Mouse (Mus musculus) heart, embryonic 13.5 days (tissue): ENCODE data around the gene Gfod2. TPM values are rescaled to one million over a fixed set of nuclear protein-coding genes. Genes with fewer than 3 reads are reported as not detected.

ENCODE experiments used
- ATAC-seq: fragments of 200-750 bp; cut with Nextera tagmentation; 2 replicates; pipeline ENCODE4 v1.8.0; 2017; ENCODE audit warnings: moderate TSS enrichment; ENCODE audit not compliant: insufficient number of reproducible peaks, low FRiP score, low TSS enrichment; ENCODE audit errors: extremely low read depth
- H3K27ac ChIP-seq: fragments of 300-500 bp; sonication (generic); replicated peaks from 2 replicates; pipeline ENCODE4 v1.5.1; 2015; ENCODE audit warnings: moderate library complexity, mild to moderate bottlenecking, inconsistent platforms
- H3K27me3 ChIP-seq: fragments of 300-500 bp; sonication (generic); replicated peaks from 2 replicates; pipeline ENCODE4 v1.6.1; 2015; ENCODE audit warnings: mild to moderate bottlenecking, inconsistent platforms
- H3K36me3 ChIP-seq: fragments of 300-500 bp; sonication (generic); 2 replicates; pipeline ENCODE4 v1.6.1; 2015; ENCODE audit warnings: mild to moderate bottlenecking, inconsistent platforms
- H3K4me1 ChIP-seq: fragments of 300-500 bp; sonication (generic); 2 replicates; pipeline ENCODE4 v1.6.1; 2015; ENCODE audit warnings: inconsistent platforms
- H3K4me2 ChIP-seq: fragments of 300-500 bp; sonication (generic); 2 replicates; pipeline ENCODE4 v1.6.1; 2015; ENCODE audit warnings: inconsistent platforms, mild to moderate bottlenecking, moderate library complexity
- H3K4me3 ChIP-seq: fragments of 300-500 bp; sonication (generic); 2 replicates; pipeline ENCODE4 v1.5.1; 2015; ENCODE audit warnings: moderate library complexity, mild to moderate bottlenecking, inconsistent platforms
- H3K9ac ChIP-seq: fragments of 300-500 bp; sonication (generic); 2 replicates; pipeline ENCODE4 v1.6.1; 2015; ENCODE audit warnings: inconsistent platforms, mild to moderate bottlenecking, moderate library complexity
- H3K9me3 ChIP-seq: fragments of 300-500 bp; sonication (generic); 2 replicates; pipeline ENCODE4 v1.6.1; 2016; ENCODE audit warnings: inconsistent platforms
- WGBS: fragments of 180-500 bp; shearing (Covaris S2); methylation state at CpG from one replicate; pipeline ENCODE4 v1.1.7; 2015; ENCODE audit warnings: mixed read lengths; 5-methylcytosine and 5-hydroxymethylcytosine counted together
- polyA plus RNA-seq: library from polyadenylated mRNA; unstranded; fragments of >200 nt; fragmentation: Nextera tagmentation; extraction: Ambion mirVana; gene quantifications from 2 replicates; pipeline ENCODE4 v1.2.1, GENCODE M21; 2015

Gene Gfod2
- polyA plus RNA-seq, 1 experiment from 2014 or later = 12.1 TPM

DNA sequence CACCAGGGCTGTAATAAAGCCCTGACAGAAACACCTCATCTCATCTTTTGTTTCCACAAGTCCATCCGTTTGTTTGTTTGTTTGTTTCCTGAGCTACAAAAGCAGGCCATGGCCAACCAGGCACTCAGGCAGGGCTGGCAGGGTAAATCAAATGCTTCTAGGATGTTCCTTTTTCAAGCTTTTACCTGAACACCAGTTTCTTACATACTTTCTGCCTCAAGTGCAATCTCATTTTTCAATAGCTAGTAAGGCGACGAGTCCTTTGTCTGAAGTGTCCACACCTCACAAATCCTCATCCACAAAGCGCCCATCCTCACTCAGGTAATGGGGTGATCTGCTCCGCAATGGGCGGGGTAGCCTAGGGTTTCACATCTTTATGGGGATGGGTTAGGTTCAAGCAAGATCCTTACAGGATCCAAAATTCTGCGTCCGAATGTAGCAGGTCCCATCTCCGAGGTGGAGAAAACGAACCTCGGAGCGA lies 628 bp downstream of the Gfod2 start:
- Histone ChIP-seq H3K27me3 (no peaks in the 10 kb centered on the region), H3K4me1 (peaks cover 17% of the 10 kb centered on the region), H3K4me3 (peak overlapping the region; percentile 97), H3K27ac (peak overlapping the region; percentile 70), H3K4me2 (peak overlapping the region; percentile 77), H3K9me3 (no peaks in the 10 kb centered on the region), H3K36me3 (no peaks in the 10 kb centered on the region), H3K9ac (peak overlapping the region; percentile 92)
- ATAC-seq = no peak
- WGBS = 3% methylated on average over 12 of the region's 12 CpGs

- Histone ChIP-seq H3K4me2 (no peak overlapping the region), H3K27me3 (no peaks in the 10 kb centered on the region), H3K9ac (no peak overlapping the region), H3K4me1 (peaks cover 38% of the 10 kb centered on the region), H3K36me3 (no peaks in the 10 kb centered on the region), H3K27ac (no peak overlapping the region), H3K4me3 (no peak overlapping the region), H3K9me3 (no peaks in the 10 kb centered on the region)
- 70% methylated on average over 2 of the region's 2 CpGs for WGBS
- ATAC-seq = no peak
Measured at GRCm38 (mm10) chr8:105754688-105755087, 3.8 kb downstream of the Gfod2 start.

GRCm38 (mm10) chr8:105753916-105754315 lies 4.5 kb downstream of the Gfod2 start:
- WGBS = 76% methylated on average over 2 of the region's 2 CpGs
- Histone ChIP-seq H3K4me2 (no peak overlapping the region), H3K4me3 (no peak overlapping the region), H3K4me1 (peaks cover 35% of the 10 kb centered on the region), H3K9me3 (no peaks in the 10 kb centered on the region), H3K27ac (no peak overlapping the region), H3K9ac (no peak overlapping the region), H3K36me3 (no peaks in the 10 kb centered on the region), H3K27me3 (no peaks in the 10 kb centered on the region)
- ATAC-seq = no peak

DNA sequence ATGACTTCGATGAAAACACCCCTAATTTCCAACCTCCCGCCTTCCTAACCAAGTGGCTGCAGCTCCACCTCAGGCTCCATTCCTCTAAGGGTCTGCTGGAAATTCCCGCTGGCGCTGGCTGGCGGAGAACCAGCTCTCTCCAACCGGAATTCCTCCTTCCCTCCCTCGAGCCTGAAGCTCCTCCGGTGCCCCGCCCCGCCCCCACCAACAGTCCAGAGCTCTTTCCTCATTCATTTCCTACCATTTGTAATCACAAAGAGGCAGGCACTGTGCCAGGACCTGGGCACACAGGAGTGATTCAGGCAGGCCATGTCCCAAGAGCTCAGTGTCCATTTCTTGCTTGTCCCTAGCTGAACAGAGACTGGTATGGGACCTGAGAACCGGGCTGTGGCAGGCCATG lies 7.9 kb downstream of the Gfod2 start:
- Histone ChIP-seq H3K9ac (peak overlapping the region; percentile 63), H3K4me1 (peaks cover 36% of the 10 kb centered on the region)

GRCm38 (mm10) chr8:105743301-105743700 lies 15.2 kb downstream of the Gfod2 start:
- no peak overlapping the region for H3K4me2 ChIP-seq
- no peak for ATAC-seq
- no peaks in the 10 kb centered on the region; the same call in 1 of the 2 replicates for H3K36me3 ChIP-seq
- no peaks in the 10 kb centered on the region for H3K9me3 ChIP-seq
- no peak overlapping the region for H3K4me3 ChIP-seq
- H3K27ac ChIP-seq = no peak overlapping the region
- H3K4me1 ChIP-seq = peaks cover 16% of the 10 kb centered on the region
- H3K27me3 ChIP-seq = no peaks in the 10 kb centered on the region
- H3K9ac ChIP-seq = no peak overlapping the region
- WGBS = 73% methylated on average over 4 of the region's 4 CpGs

More for the DNA sequence above, 7.9 kb downstream of the Gfod2 start:
- Histone ChIP-seq H3K4me3 (peak overlapping the region; percentile 23), H3K4me2 (peak overlapping the region; percentile 57), H3K9me3 (no peaks in the 10 kb centered on the region), H3K27me3 (no peaks in the 10 kb centered on the region), H3K27ac (peak overlapping the region; percentile 80), H3K36me3 (no peaks in the 10 kb centered on the region)
- ATAC-seq = peak; percentile 65; the same call in 1 of the 2 replicates
- WGBS = 11% methylated on average over 11 of the region's 11 CpGs

GRCm38 (mm10) chr8:105739216-105739615 lies 19.2 kb downstream of the Gfod2 start:
- Histone ChIP-seq H3K9me3 (no peaks in the 10 kb centered on the region), H3K4me3 (no peak overlapping the region), H3K36me3 (0 out of 2 replicates have a peak, but pooled peaks cover 3% of the 10 kb centered on the region), H3K27ac (no peak overlapping the region), H3K27me3 (no peaks in the 10 kb centered on the region), H3K9ac (no peak overlapping the region), H3K4me2 (no peak overlapping the region), H3K4me1 (peaks cover 8% of the 10 kb centered on the region)
- no peak for ATAC-seq
- WGBS = 81% methylated on average over 5 of the region's 5 CpGs

- no peak overlapping the region for H3K4me2 ChIP-seq
- H3K9ac ChIP-seq = no peak overlapping the region
- ATAC-seq = no peak
- no peaks in the 10 kb centered on the region for H3K4me1 ChIP-seq
- H3K4me3 ChIP-seq = no peak overlapping the region
- 86% methylated on average over 5 of the region's 5 CpGs for WGBS
- H3K27ac ChIP-seq = no peak overlapping the region
- no peaks in the 10 kb centered on the region for H3K9me3 ChIP-seq
- H3K27me3 ChIP-seq = no peaks in the 10 kb centered on the region
- H3K36me3 ChIP-seq = peaks cover 9% of the 10 kb centered on the region
Measured at GRCm38 (mm10) chr8:105732186-105732585, 26.3 kb downstream of the Gfod2 start.

- no peak overlapping the region; the same call in 1 of the 2 replicates for H3K9ac ChIP-seq
- H3K27me3 ChIP-seq = no peaks in the 10 kb centered on the region
- H3K4me1 ChIP-seq = peaks cover 3% of the 10 kb centered on the region; the same call in 1 of the 2 replicates
- H3K4me3 ChIP-seq = no peak overlapping the region
- peak overlapping the region; percentile 18; the same call in 1 of the 2 replicates for H3K4me2 ChIP-seq
- H3K9me3 ChIP-seq = no peaks in the 10 kb centered on the region
- peaks cover 29% of the 10 kb centered on the region for H3K36me3 ChIP-seq
- peak; percentile 54; the same call in 1 of the 2 replicates for ATAC-seq
- WGBS = 69% methylated on average over 18 of the region's 18 CpGs
- peak overlapping the region; percentile 77 for H3K27ac ChIP-seq
Measured at GRCm38 (mm10) chr8:105727397-105728124, 30.9 kb downstream of the Gfod2 start.

- 70% methylated on average over 5 of the region's 5 CpGs for WGBS
- no peaks in the 10 kb centered on the region for H3K9me3 ChIP-seq
- H3K4me2 ChIP-seq = no peak overlapping the region
- no peak overlapping the region for H3K27ac ChIP-seq
- peaks cover 3% of the 10 kb centered on the region; the same call in 1 of the 2 replicates for H3K4me1 ChIP-seq
- no peak overlapping the region for H3K4me3 ChIP-seq
- no peaks in the 10 kb centered on the region for H3K27me3 ChIP-seq
- ATAC-seq = no peak
- no peak overlapping the region for H3K9ac ChIP-seq
- H3K36me3 ChIP-seq = peaks cover 29% of the 10 kb centered on the region
Measured at GRCm38 (mm10) chr8:105725726-105726125, 32.7 kb downstream of the Gfod2 start.

GRCm38 (mm10) chr8:105722861-105723260 lies 35.6 kb downstream of the Gfod2 start:
- ATAC-seq = no peak
- H3K36me3 ChIP-seq = peaks cover 27% of the 10 kb centered on the region
- H3K9ac ChIP-seq = no peak overlapping the region
- H3K4me3 ChIP-seq = no peak overlapping the region
- peaks cover 3% of the 10 kb centered on the region; the same call in 1 of the 2 replicates for H3K4me1 ChIP-seq
- H3K27me3 ChIP-seq = no peaks in the 10 kb centered on the region
- no peaks in the 10 kb centered on the region for H3K9me3 ChIP-seq
- no peak overlapping the region for H3K4me2 ChIP-seq
- 85% methylated on average over 9 of the region's 9 CpGs for WGBS
- no peak overlapping the region for H3K27ac ChIP-seq

DNA sequence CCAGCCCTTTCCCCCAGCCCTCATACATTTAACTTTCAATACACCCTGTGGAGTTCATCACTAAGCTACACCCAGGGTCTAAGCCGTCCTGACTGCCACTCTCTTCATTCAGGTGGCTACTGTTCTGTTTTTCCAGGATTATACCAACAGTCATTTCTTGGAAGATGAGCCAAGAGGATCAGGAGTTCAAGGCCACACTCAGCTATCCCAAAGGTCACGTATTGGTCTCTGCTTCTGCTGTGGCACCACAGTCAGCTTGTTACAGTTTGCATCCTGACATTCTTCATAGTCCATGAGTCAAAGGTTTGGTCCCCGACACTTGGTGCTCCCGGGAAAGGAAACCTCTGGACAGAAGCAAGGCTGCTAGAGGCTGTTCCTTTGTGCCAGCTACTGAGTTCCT lies 38.8 kb downstream of the Gfod2 start:
- H3K36me3 ChIP-seq = peaks cover 22% of the 10 kb centered on the region
- H3K4me2 ChIP-seq = no peak overlapping the region
- ATAC-seq = no peak
- no peak overlapping the region for H3K27ac ChIP-seq
- H3K4me1 ChIP-seq = no peaks in the 10 kb centered on the region
- H3K9me3 ChIP-seq = no peaks in the 10 kb centered on the region
- H3K4me3 ChIP-seq = no peak overlapping the region
- no peaks in the 10 kb centered on the region for H3K27me3 ChIP-seq
- H3K9ac ChIP-seq = no peak overlapping the region
- 78% methylated on average over 4 of the region's 4 CpGs for WGBS
